Mouse (Mus musculus) lung, adult 2 months (tissue): ENCODE data around the gene Prss34.

ENCODE experiments used
- CTCF ChIP-seq: fragments of 200-500 bp; IDR thresholded peaks from 2 replicates; pipeline ENCODE4 v1.5.1; 2011; ENCODE audit warnings: mild to moderate bottlenecking, low read length, control low read depth; ENCODE audit not compliant: insufficient read depth
- POLR2A ChIP-seq: fragments of 200-500 bp; IDR thresholded peaks from 2 replicates; pipeline ENCODE4 v1.6.1; 2011; ENCODE audit warnings: low read depth, mild to moderate bottlenecking, control low read depth, low read length, borderline replicate concordance; ENCODE audit errors: extremely low read depth

DNA sequence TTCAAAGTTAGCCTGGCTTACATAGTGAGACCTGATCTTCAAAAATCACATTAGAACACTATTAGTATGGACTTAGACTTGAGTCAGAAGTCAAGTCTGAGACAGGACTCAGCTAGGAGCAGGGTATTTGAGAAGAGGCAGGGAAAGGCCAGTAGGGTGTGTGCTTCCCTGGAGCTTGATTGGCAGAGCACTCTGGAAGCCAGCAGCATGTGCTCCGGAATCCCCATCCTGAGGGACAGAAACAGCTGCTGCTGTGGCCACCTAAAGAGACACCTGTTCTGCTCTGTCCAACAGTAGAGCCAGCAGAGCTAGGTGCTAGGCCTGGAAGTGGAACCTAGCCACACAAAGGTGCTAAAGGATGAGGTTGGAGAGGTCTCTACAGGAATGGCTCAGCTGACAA is 4.1 kb upstream of the Prss34 start:
- TF ChIP-seq POLR2A (no peak), CTCF (no peak)
